Mouse (Mus musculus) heart, embryonic 12.5 days (tissue): ENCODE measurements at regions not wholly inside any gene's neighbourhood (a gene's known extent, or its start where the extent isn't known, plus 50 kb on each side); places are given as distances from the start of the nearest gene placed in this dataset.

Source experiments
- ATAC-seq: fragments of 200-750 bp; cut with Nextera tagmentation; 2 replicates; pipeline ENCODE4 v1.8.0; 2017; ENCODE audit warnings: moderate TSS enrichment, moderate library complexity; ENCODE audit not compliant: insufficient number of reproducible peaks, low FRiP score
- H3K27ac ChIP-seq: fragments of 300-500 bp; sonication (generic); 2 replicates; pipeline ENCODE4 v1.5.1; 2016; ENCODE audit warnings: mild to moderate bottlenecking, moderate library complexity; ENCODE audit not compliant: poor library complexity, severe bottlenecking
- H3K27me3 ChIP-seq: fragments of 300-500 bp; sonication (generic); replicated peaks from 2 replicates; pipeline ENCODE4 v1.6.1; 2016; ENCODE audit warnings: mild to moderate bottlenecking, moderate library complexity
- H3K36me3 ChIP-seq: fragments of 300-500 bp; sonication (generic); 2 replicates; pipeline ENCODE4 v1.6.1; 2016; ENCODE audit warnings: mild to moderate bottlenecking, moderate library complexity
- H3K4me1 ChIP-seq: fragments of 300-500 bp; sonication (generic); replicated peaks from 2 replicates; pipeline ENCODE4 v1.6.1; 2016; ENCODE audit warnings: mild to moderate bottlenecking
- H3K4me2 ChIP-seq: fragments of 300-500 bp; sonication (generic); 2 replicates; pipeline ENCODE4 v1.6.1; 2016; ENCODE audit warnings: mild to moderate bottlenecking, moderate library complexity
- H3K4me3 ChIP-seq: fragments of 300-500 bp; sonication (generic); 2 replicates; pipeline ENCODE4 v1.5.1; 2016; ENCODE audit warnings: mild to moderate bottlenecking
- H3K9ac ChIP-seq: fragments of 300-500 bp; sonication (generic); 2 replicates; pipeline ENCODE4 v1.6.1; 2016; ENCODE audit warnings: mild to moderate bottlenecking, moderate library complexity
- H3K9me3 ChIP-seq: fragments of 300-500 bp; sonication (generic); replicated peaks from 2 replicates; pipeline ENCODE4 v1.6.1; 2016; ENCODE audit warnings: mild to moderate bottlenecking, moderate library complexity
- WGBS: fragments of 180-500 bp; shearing (Covaris S2); methylation state at CpG from one replicate; pipeline ENCODE4 v1.1.7; 2016; 5-methylcytosine and 5-hydroxymethylcytosine counted together

DNA sequence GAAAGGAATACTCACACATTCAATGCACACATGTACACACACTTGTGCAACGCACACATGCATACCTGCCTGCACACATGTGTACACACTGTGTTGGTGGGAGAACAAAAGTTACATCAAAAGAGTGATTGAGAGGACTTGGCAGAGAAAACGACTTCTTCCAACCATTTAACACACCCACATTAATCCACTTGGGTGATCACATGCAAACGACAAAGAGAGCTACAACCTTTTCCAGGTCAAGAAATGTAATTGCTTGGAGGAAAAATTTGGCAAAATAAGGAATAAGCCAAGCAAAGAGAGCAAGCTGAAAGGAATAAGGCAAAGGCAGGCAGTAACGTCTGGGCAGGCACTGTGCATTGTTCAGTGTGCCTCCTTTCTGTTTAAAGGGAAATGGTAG lies 67.3 kb downstream of the C1d start:
- Histone ChIP-seq H3K36me3 (no peaks in the 10 kb centered on the region), H3K27ac (no peak overlapping the region), H3K9me3 (no peaks in the 10 kb centered on the region), H3K4me1 (no peaks in the 10 kb centered on the region), H3K9ac (no peak overlapping the region), H3K27me3 (no peaks in the 10 kb centered on the region), H3K4me2 (no peak overlapping the region), H3K4me3 (no peak overlapping the region)
- ATAC-seq = no peak
- WGBS = 61% methylated on average over 4 of the region's 4 CpGs

DNA sequence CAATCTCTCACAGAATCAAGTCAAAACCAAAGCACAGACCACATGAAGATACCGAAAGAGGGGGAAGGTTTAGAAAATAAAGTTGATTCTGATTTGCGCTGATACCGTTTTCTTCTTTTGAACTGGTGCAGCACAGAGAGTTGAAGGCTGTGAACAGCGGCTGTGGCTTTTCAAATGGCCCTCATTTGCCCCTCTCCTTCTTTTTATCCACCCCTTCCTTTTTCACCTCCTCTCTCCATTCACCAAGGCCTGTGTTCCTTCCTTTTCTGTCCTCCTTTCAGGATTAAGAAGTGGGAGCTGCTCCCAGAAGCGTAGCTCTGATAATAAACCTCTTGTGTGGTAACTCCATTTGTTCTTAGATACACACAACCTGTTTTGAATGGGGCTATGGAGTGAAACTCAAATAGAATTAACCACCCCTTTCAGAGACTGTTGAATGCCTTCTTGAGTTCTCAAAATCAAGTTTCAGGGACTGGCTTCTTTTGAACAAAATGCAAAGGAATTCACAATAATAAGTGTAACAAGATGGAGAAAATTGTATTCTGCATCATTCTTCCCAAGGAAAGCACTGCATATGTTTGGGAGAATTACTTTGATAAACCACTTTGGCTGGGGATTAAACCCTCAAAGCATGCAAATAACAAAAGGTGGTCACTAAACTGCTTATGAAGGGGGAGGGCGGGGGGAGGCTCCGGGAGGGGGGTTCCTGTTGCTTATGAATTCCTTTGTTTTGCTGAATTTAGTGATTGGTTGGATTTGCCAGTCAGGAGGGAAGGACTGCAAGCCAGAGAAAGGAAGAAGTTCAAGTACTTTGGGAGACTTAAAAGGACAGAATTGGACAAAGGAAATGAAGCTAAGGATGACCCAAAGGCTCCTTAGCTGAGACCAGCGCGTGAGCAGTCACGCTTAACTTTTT lies 68.6 kb downstream of the C1d start:
- Histone ChIP-seq H3K4me2 (no peak overlapping the region), H3K9me3 (no peaks in the 10 kb centered on the region), H3K27me3 (no peaks in the 10 kb centered on the region), H3K36me3 (no peaks in the 10 kb centered on the region), H3K4me1 (no peaks in the 10 kb centered on the region), H3K27ac (no peak overlapping the region), H3K4me3 (no peak overlapping the region), H3K9ac (no peak overlapping the region)
- 73% methylated on average over 10 of the region's 10 CpGs for WGBS
- ATAC-seq = no peak

DNA sequence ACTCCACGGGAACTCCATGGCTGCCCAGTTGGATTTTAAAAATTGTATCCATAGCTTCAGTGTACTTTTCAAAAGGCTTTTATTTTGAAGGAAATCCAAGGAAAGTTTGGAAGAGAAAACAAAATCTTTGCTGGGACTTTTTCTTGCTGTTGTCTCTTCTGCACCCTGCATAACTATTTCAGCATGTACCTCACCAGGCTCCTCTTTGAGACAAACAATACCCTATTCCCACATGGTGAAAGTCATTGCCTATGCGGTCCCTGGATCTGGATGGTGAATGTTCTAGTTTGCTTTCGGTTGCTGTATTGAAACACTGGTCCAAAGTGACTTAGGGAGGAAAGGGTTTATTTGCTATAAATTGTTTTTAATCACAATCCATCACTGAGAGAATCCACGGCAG lies 69.3 kb downstream of the C1d start:
- H3K4me1 ChIP-seq = no peaks in the 10 kb centered on the region
- no peaks in the 10 kb centered on the region for H3K9me3 ChIP-seq
- no peak for ATAC-seq
- no peak overlapping the region for H3K4me3 ChIP-seq
- WGBS = 71% methylated on average over 4 of the region's 4 CpGs
- H3K27me3 ChIP-seq = no peaks in the 10 kb centered on the region
- no peak overlapping the region for H3K4me2 ChIP-seq
- H3K36me3 ChIP-seq = no peaks in the 10 kb centered on the region
- H3K27ac ChIP-seq = no peak overlapping the region
- no peak overlapping the region for H3K9ac ChIP-seq

DNA sequence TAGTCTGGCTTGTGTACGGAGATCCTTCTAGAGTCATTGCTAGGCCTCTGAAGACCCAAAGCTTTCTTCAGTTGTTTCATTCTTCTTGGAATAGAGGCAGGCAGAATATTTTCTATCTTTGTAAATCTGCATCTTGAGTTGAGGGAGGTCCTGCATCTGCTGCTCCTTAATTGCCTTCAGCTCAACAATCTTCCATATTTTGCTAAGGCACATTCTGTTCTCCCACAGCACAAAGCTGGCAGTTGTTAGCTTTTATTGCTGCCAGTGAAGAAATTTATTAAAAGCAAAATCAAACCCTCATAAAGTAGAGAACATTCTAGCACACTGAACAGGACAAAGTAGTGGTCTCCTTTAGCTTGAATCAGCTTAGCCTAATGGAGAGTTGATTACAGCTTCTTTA lies 94.1 kb downstream of the C1d start:
- H3K4me3 ChIP-seq = no peak overlapping the region
- H3K4me1 ChIP-seq = no peaks in the 10 kb centered on the region
- H3K27me3 ChIP-seq = no peaks in the 10 kb centered on the region
- no peak for ATAC-seq
- H3K36me3 ChIP-seq = no peaks in the 10 kb centered on the region
- H3K27ac ChIP-seq = no peak overlapping the region
- H3K9ac ChIP-seq = no peak overlapping the region
- H3K4me2 ChIP-seq = no peak overlapping the region
- H3K9me3 ChIP-seq = no peaks in the 10 kb centered on the region
- 97% methylated on average over 1 of the region's 1 CpGs for WGBS

- 68% methylated on average over 17 of the region's 17 CpGs for WGBS
- no peak overlapping the region for H3K9ac ChIP-seq
- H3K4me1 ChIP-seq = no peaks in the 10 kb centered on the region
- no peak overlapping the region for H3K4me2 ChIP-seq
- H3K27ac ChIP-seq = no peak overlapping the region
- H3K9me3 ChIP-seq = no peaks in the 10 kb centered on the region
- H3K27me3 ChIP-seq = no peaks in the 10 kb centered on the region
- no peak for ATAC-seq
- no peaks in the 10 kb centered on the region for H3K36me3 ChIP-seq
- no peak overlapping the region for H3K4me3 ChIP-seq
Measured at GRCm38 (mm10) chr11:17352148-17353130, 95.1 kb downstream of the C1d start.

- no peak overlapping the region for H3K4me3 ChIP-seq
- H3K27me3 ChIP-seq = no peaks in the 10 kb centered on the region
- no peak overlapping the region for H3K9ac ChIP-seq
- H3K27ac ChIP-seq = no peak overlapping the region
- 66% methylated on average over 1 of the region's 1 CpGs for WGBS
- H3K4me2 ChIP-seq = no peak overlapping the region
- H3K36me3 ChIP-seq = no peaks in the 10 kb centered on the region
- no peaks in the 10 kb centered on the region for H3K4me1 ChIP-seq
- ATAC-seq = no peak
- no peaks in the 10 kb centered on the region for H3K9me3 ChIP-seq
Measured at GRCm38 (mm10) chr11:17359698-17360254, 102.4 kb downstream of the C1d start.

DNA sequence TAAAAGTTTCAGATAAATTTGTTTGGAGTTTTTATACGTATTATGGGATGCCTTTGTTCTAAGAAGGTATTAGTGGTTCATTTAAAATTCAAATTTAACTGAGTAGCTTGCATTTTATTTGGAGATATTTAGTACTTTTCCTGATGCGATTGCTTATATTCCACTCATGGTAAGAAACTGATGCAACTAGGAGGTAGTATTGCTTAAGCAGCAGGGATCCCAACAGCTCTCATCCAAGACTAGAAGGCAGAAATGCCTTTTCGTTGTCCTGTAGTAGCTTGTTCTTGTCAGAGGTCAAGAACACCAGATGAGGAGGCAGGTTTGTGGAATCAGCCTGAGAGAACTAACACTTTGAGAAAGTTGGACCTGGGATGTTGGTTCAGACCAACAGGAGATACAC lies 120.5 kb downstream of the C1d start:
- Histone ChIP-seq H3K9ac (no peak overlapping the region), H3K36me3 (no peaks in the 10 kb centered on the region), H3K4me3 (no peak overlapping the region), H3K4me2 (no peak overlapping the region), H3K9me3 (no peaks in the 10 kb centered on the region), H3K4me1 (no peaks in the 10 kb centered on the region), H3K27ac (no peak overlapping the region), H3K27me3 (no peaks in the 10 kb centered on the region)
- WGBS = 76% methylated on average over 3 of the region's 3 CpGs
- no peak for ATAC-seq

DNA sequence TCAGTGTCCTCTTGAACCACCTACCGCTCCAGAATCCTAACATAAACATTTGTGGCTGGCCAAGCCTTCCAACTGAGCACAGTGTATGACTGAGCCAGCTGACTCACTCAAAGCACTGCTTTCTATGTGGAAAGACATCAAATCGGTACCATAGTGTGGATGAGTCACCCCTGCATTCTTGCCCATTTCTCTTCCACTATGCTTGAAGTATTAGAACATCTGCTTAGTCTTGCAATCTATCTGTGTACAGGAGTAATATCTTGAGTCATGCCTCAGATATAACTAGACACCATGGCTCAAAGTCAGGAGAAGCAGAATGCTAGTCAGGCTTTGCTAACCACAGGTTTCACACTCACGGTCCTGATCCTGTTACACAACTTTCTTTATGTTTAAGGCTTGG lies 129.4 kb downstream of the C1d start:
- H3K4me1 ChIP-seq = no peaks in the 10 kb centered on the region
- no peak overlapping the region for H3K9ac ChIP-seq
- 66% methylated on average over 3 of the region's 3 CpGs for WGBS
- no peak for ATAC-seq
- H3K36me3 ChIP-seq = no peaks in the 10 kb centered on the region
- H3K27me3 ChIP-seq = no peaks in the 10 kb centered on the region
- H3K27ac ChIP-seq = no peak overlapping the region
- H3K4me3 ChIP-seq = no peak overlapping the region
- H3K9me3 ChIP-seq = no peaks in the 10 kb centered on the region
- H3K4me2 ChIP-seq = no peak overlapping the region

DNA sequence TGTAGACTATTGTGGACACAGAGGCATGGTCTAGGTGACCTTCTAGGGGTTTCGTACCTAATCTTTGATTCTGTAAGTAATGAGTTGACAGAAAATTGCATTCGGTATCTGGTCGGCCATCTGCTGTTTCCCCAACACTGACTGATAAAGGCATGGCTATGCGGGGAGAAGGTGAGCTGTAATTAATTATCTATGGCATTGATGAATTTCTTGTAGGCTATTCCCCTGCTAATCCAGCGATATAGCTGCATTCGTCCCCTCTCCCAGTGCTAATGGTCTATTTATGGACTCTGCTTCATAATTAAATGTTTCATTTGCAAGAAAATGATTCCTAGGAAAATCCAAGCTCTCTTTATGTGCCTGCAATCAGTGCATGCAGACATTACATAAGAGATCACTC lies 136.5 kb downstream of the C1d start:
- no peaks in the 10 kb centered on the region for H3K9me3 ChIP-seq
- no peak overlapping the region for H3K27ac ChIP-seq
- no peaks in the 10 kb centered on the region for H3K27me3 ChIP-seq
- ATAC-seq = no peak
- no peaks in the 10 kb centered on the region for H3K4me1 ChIP-seq
- no peaks in the 10 kb centered on the region for H3K36me3 ChIP-seq
- WGBS = 76% methylated on average over 6 of the region's 6 CpGs
- no peak overlapping the region for H3K4me2 ChIP-seq
- H3K9ac ChIP-seq = no peak overlapping the region
- no peak overlapping the region for H3K4me3 ChIP-seq

- no peaks in the 10 kb centered on the region for H3K9me3 ChIP-seq
- no peak overlapping the region for H3K27ac ChIP-seq
- H3K4me3 ChIP-seq = no peak overlapping the region
- H3K36me3 ChIP-seq = no peaks in the 10 kb centered on the region
- H3K27me3 ChIP-seq = no peaks in the 10 kb centered on the region
- H3K9ac ChIP-seq = no peak overlapping the region
- WGBS = 21% methylated on average over 1 of the region's 1 CpGs
- no peak for ATAC-seq
- H3K4me1 ChIP-seq = no peaks in the 10 kb centered on the region
- H3K4me2 ChIP-seq = no peak overlapping the region
Measured at GRCm38 (mm10) chr11:17414531-17414930, 157.2 kb downstream of the C1d start.

- H3K9me3 ChIP-seq = no peaks in the 10 kb centered on the region
- no peak overlapping the region for H3K4me3 ChIP-seq
- no peak overlapping the region for H3K4me2 ChIP-seq
- no peaks in the 10 kb centered on the region for H3K4me1 ChIP-seq
- WGBS = 36% methylated on average over 1 of the region's 1 CpGs
- H3K9ac ChIP-seq = no peak overlapping the region
- no peak for ATAC-seq
- H3K36me3 ChIP-seq = no peaks in the 10 kb centered on the region
- no peak overlapping the region for H3K27ac ChIP-seq
- H3K27me3 ChIP-seq = no peaks in the 10 kb centered on the region
Measured at GRCm38 (mm10) chr11:17415144-17415543, 157.8 kb downstream of the C1d start.
